Mouse (Mus musculus) testis, postnatal 10 days (tissue): Measurements from ENCODE around the gene Chp1.
"Not testable (repeated sequence)": the region's sequence is repeated elsewhere in the genome, so short reads cannot be mapped to it uniquely, and the experiment has no call there.

ENCODE experiments used
- DNase-seq: peaks from one replicate; pipeline ENCODE4 v3.0.0; 2021; ENCODE audit warnings: low spot score

Gene Chp1

DNA sequence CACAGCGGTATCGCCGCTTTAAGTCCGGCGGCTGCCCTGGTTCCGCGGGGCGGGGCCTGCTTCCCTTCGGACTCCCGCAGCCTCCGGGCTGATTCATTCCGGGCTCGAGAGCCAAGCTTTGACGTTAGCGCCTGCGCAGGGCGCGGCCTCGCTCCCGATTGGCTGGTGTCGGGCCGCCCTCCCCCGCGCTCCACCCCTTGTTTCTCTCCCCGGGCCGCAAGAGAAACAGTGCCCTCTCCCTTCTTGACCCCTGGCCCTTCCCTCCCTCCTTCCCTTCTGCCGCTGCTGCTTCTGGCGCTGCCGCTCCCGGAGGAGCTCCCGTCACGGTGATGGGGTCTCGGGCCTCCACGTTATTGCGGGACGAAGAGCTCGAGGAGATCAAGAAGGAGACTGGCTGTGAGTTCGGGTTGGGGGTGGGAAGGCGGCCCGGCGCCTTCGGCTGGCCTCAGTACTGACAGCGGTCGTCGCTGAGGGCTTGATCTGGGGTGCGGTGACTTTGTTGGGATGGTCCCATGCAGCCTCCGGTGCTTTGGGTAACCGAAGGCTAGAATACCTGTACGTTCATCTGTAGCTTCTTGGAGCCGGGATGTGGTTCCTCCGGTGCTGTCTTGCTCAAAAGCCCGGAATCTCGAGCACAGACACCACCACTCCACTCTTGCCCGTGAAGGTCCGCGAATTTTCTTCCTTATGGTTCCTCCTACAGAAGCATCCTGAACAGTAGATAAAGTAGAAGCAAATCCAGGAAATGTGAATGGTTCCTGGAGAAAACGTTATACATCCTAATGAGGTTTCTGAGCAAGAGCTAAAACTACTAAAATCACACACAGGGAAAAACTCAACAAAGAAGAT lies at the start of gene Chp1, which contains the start of gene Exd1:
TSS of gene Chp1 (plus strand) at position 176 of the 849 bp plus-strand sequence.
TSS of gene Exd1 (minus strand) at position 106 of the 849 bp plus-strand sequence.
- peak; percentile 99 for DNase-seq

GRCm38 (mm10) chr2:119498859-119499258 lies 48.6 kb upstream of the Chp1 start:
- DNase-seq = no peak

GRCm38 (mm10) chr2:119500965-119501652 lies 46.4 kb upstream of the Chp1 start:
- no peak for DNase-seq

DNA sequence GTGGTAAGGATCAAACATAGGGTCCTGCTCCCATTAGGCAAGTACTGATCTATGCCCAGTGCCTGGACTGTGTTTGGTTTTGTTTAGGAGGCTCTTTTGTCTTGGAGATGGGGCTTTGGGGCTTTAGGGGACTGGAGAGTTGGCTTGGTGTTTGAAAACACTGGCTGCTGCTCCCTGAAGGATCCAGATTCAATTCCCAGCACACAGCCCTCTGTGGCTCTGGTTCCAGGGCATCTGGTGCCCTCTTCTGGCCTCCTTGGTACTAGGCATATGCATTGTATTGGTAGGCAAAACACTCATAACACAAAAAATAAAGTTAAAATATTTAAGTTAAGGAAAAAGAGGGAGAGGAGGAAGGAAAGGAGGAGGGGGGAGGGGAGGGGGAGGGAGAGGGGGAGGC lies 40.4 kb upstream of the Chp1 start:
- no peak for DNase-seq

DNA sequence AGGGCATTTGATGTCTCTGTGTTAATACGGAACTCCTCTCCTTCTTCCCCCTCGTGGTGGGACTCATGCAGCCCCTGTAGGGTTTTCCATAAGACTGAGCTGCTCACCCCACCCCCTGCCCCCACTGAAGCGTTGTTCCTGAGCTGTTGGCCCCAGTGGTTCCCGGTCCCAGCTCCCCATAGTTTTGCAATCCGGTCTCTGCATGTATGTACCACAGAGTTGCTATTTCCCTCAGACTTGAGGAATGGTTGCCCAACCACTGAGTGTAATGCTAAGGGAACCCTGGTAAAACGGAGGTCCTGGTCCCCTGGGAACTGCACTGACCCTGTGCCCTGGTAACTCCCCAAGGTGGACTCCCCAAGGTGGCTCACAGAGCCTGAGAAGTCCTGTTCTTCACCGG lies 39.0 kb upstream of the Chp1 start:
- DNase-seq = not testable (repeated sequence)

DNA sequence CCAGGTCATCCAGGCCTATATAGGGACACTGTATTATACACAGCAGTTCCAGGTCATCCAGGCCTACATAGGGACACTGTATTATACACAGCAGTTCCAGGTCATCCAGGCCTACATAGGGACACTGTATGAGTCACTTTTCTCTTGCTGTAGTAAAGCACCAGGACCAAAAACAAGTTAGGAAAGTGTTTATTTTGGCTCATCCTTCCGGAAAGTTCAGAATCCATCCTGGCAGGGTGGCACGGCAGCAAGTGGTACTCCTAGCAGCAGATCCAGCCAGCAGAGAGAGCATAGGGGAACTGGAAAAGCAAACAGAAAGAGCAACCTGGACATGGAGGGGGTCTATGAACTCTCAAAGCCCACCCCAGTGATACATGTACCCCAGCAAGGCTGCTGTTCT lies 36.6 kb upstream of the Chp1 start:
- DNase-seq = no peak

- no peak for DNase-seq
Observed at GRCm38 (mm10) chr2:119512292-119512691, 35.2 kb upstream of the Chp1 start.

GRCm38 (mm10) chr2:119514026-119514522 lies 33.4 kb upstream of the Chp1 start:
- DNase-seq = no peak

- no peak for DNase-seq
Observed at GRCm38 (mm10) chr2:119516811-119517210, 30.7 kb upstream of the Chp1 start.

DNA sequence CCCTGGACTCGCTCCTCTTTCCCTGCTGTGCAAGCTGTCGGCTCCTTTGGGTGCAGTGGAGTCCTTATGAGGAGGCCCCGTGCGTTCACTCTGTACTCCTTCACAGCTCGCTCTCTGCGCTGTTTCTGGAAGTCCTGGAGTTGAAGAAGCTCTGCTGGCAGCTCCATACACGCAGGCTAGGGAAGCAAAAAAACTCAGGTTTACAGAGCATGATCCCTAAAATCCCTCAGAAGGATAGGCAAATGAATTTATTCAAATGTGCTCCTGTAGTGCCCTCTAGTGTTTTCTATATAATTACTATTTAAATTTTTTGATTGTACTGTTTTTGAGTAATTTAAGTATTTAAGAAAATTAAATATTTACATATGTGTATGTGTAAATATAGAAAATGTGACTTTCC lies 26.9 kb upstream of the Chp1 start:
- no peak for DNase-seq

DNA sequence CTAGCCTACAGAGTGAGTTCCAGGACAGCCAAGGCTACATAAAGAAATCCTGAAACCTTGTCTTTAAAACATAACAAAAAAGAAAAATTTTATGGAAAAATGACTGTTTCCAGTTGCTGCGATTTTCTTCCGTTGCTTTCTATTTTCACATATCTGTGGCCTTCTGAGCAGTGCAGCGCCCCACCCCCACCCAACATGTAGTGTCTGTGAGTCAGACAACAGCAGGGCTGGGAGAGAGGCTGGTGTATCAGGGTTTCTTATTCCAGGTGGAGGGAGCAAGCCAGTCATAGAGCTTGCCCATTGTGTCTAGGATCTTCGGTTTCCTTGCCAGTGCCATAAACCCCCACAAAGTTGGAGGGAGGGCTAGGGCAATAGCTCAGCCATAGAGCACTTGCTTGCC lies 23.7 kb upstream of the Chp1 start:
- DNase-seq = no peak

DNA sequence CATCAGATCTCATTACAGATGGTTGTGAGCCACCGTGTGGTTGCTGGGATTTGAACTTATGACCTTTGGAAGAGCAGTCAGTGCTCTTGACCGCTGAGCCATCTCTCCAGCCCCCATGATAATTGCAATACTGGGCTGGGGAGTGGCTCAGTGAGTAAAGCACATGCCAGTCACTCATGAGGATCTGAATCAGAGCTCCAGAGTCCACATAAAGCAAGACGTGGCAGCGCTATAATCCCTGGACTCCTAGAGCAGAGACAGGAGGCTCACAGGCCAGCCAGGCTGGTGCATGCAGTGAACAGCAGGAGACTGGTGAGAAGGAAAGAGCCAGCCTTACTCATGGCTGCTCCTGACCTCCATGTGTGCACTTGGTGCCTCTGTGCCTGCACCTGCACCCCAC lies 22.1 kb upstream of the Chp1 start:
- no peak for DNase-seq

- no peak for DNase-seq
Observed at GRCm38 (mm10) chr2:119538802-119539201, 8.7 kb upstream of the Chp1 start.

GRCm38 (mm10) chr2:119542106-119542505 lies 5.4 kb upstream of the Chp1 start:
- DNase-seq = peak; percentile 72

DNA sequence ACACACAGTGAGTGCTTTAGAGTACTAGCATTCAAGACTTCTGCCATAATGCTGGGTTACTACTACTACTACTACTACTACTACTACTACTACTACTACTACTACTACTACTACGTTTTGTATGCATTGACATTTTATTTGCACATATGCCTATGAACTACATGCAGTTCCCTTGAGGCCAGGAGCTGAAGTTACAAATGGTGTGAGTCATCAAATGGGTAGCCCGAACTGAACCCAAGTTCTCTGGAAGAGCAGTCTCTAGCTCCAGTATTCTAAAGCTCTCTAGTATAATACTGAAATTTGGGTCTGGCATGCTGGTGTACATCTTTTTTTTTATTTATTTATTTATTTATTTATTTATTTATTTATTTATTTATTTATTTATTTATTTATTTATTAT lies 3.8 kb upstream of the Chp1 start:
- DNase-seq = no peak

DNA sequence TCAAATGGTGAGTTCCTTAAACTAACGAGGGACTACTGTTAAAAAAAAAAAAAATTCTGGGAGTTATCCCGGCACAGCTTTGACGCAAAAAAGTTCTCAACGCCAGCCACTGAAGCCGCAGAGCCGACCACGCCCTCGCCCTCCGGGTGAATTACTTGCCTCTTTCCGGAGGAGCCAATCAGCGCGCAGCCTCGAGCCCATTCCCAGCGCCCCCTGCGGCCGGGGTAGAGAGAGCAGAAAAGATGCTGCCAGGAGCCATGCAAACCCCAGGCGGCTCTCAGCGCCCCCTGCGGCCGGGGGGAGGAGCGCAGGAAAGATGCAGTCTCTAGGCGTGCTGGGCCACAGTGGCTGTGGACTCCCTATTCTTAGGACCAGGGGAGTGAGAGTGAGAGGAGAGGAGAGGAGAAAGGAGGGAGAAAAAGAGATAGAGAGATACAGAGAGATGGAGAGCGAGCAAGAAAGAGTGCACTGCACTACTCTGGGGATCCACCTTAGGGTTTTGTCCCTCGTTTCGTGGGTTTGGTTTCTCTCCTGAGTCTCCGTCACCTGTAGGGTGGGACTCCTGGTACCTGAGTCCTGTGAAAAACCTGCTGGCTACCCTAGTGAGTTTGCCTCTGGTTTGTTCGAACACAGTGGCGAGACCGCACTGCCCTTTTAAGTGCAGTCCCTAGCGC lies 512 bp upstream of the Chp1 start:
- peak; percentile 89 for DNase-seq

GRCm38 (mm10) chr2:119548371-119548660 lies 819 bp downstream of the Chp1 start:
- DNase-seq = no peak

DNA sequence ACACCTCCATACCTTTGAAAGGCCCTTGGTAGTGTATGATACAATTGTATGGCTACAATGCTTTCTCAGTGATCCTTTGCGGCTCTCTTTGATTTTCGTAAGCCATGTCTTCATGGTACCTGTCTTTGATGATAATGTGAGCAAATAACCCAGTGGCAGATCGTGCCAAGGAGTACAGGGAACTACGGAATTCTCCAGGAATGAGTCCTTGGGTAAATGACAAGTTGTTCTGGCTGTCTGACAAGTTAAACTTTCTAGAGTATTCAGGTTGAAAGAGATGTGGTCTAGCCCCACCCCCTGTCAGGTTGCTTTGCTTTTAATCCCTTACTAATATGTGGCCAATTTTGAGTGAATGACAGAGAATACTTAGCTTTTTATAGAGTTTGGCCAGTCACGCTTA lies 1.2 kb downstream of the Chp1 start:
- DNase-seq = no peak

- DNase-seq = no peak
Observed at GRCm38 (mm10) chr2:119549678-119550077, 2.2 kb downstream of the Chp1 start.

GRCm38 (mm10) chr2:119558039-119558438 lies 10.5 kb downstream of the Chp1 start:
- DNase-seq = no peak

DNA sequence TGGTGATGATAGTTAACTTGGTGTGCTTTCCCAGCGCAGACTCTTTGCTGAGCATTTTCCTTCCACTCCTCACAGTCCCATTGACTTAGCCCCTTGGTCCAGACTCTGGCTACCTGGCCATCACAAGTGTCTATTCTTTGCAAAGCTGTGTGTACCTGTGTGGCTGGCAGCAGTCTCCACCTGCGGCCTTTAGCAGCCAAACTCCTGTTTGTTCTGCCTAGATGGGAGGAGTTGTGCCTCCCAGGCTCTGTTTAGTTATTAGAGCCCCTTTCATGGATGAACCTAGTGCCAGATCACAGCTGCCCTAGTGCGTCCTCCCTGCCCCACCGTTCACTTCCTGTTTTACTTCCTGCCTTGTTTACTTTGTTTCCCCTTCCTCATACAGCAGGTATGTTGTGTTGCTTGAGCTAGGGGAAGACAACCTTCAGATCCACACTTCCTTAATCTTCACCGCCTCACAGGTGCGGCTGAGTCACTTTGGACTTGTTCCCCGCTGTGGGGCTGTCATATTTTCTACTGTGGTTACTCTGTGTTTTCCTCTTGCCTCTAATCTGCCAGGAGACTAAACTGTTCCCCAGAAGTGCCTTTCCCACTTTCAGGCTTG lies 11.3 kb downstream of the Chp1 start:
- DNase-seq = no peak

DNA sequence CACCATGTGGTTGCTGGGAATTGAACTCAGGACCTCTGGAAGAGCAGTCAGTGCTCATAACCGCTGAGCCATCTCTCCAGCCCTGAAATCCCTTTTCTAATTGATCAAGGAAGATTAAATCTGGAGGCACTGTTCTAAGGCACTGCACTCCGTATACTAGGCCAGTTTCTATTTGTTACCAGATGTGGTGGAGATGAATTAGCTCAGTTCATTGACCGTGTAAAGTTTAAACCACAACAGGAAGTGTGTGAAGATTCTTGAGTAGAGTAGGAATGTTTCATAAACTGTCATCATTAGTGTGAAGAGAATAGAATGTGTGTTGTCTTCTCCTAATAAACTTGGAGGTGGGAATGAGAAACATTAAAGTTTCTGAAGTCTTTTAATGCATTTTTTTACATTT lies 14.3 kb downstream of the Chp1 start:
- no peak for DNase-seq
